Mouse (Mus musculus) G1E (cell line): ENCODE measurements at regions not wholly inside any gene's neighbourhood (a gene's known extent, or its start where the extent isn't known, plus 50 kb on each side); places are given as distances from the start of the nearest gene placed in this dataset.

Experiments used
- CTCF ChIP-seq: IDR thresholded peaks from 2 replicates; pipeline ENCODE4 v1.5.1; 2012; ENCODE audit warnings: low read depth, low read length, inconsistent platforms, mixed read lengths
- GATA1 ChIP-seq: IDR thresholded peaks from 2 replicates; pipeline ENCODE4 v1.6.1; 2012; ENCODE audit warnings: borderline replicate concordance, low read length, inconsistent platforms, mixed read lengths
- GATA2 ChIP-seq: IDR thresholded peaks from 2 replicates; pipeline ENCODE4 v1.6.1; 2012; ENCODE audit warnings: low read depth, low read length, inconsistent platforms, borderline replicate concordance

GRCm38 (mm10) chr1:69444722-69445121, 242.3 kb downstream of the Ikzf2 start:
- TF ChIP-seq CTCF (no peak), GATA2 (no peak), GATA1 (no peak)
